Mouse (Mus musculus): ENCODE results near the gene Krit1. TPM values are rescaled to one million over a fixed set of nuclear protein-coding genes. Genes with fewer than 3 reads are reported as not detected.
"Not testable (repeated sequence)": the region's sequence is repeated elsewhere in the genome, so short reads cannot be mapped to it uniquely, and the experiment has no call there.

The Krit1 gene
- polyA plus RNA-seq, 1 experiment from 2014 or later, result 18.2 TPM

DNA sequence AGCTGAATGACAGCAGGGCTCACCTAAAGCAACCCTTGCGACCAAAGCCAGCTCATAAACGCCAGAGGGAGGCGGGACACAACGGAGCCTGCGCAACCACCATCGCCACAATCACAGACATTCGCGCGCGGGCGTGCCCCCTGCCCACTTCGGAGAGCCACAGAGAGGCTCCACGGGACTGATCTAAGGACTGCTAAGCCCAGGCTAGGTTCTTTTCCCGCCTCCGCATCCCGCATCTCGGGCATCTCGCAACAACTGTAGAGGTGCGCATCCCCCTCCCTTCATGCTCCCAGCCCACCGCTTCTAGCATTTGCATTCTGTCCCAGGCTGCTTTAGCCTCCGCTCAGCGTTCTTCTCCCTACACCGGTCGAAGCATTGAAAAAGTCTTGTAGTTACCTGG lies 42.0 kb downstream of the Krit1 start, which contains the start of gene Lrrd1:
TSS of gene Lrrd1 (plus strand) at position 148 of the 400 bp plus-strand sequence.
- DNase-seq (ENCODE audit: low spot score) (no peak), ATAC-seq (ENCODE audit: low FRiP score, low TSS enrichment) (no peak)
- peak within 1 kb of the TSS; percentile 22 for H3K4me3 ChIP-seq (ENCODE audit: low read depth, low read length)
- TF ChIP-seq EP300 (optimal IDR thresholded peaks at IDR 0.05), result no peak
- TF ChIP-seq CTCF (IDR thresholded peaks at IDR 0.05; ENCODE audit: low read depth), result no peak
- H3K9me3 ChIP-seq (ENCODE audit: control insufficient read depth, low read length), result no peaks in the 10 kb centered on the region
- no peaks in the 10 kb centered on the region for H3K36me3 ChIP-seq (ENCODE audit: control insufficient read depth, insufficient read depth, low read length)
- peak within 1 kb of the TSS; percentile 3; the same call in 1 of the 2 replicates for H3K9ac ChIP-seq (ENCODE audit: low read length)
- H3K4me2 ChIP-seq (replicated peaks; ENCODE audit: low read depth), result peak within 1 kb of the TSS; percentile 35
- 7% methylated on average over 24 of the region's 24 CpGs for WGBS
- H3K27me3 ChIP-seq (ENCODE audit: control insufficient read depth, insufficient read depth, low read length), result no peaks in the 10 kb centered on the region
- no peaks in the 10 kb centered on the region for H3K4me1 ChIP-seq (replicated peaks; ENCODE audit: control insufficient read depth, insufficient read depth)
- no peak within 1 kb of the TSS for H3K27ac ChIP-seq (replicated peaks)

DNA sequence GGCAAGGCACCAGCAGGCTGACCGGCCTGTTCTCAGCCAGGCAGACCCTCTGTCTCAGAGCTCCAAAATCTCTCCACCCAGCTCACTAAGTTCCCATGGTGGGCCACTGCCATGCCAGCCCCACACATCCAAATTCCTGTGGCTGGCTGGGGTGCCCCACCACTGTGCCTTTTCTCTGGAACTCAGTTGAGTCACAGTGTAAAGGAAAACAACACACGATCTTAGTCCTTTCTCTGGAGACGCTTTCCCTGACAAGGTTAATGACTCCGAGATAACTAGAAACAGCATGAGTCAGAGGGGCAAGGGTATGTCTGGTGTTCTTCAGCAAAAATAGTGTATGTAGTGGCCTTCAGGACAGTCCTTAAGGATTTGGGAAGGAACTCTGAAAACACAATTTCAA lies 67.2 kb downstream of the Krit1 start:
- no peak for DNase-seq (ENCODE audit: low spot score)
- Histone ChIP-seq H3K36me3 (ENCODE audit: control insufficient read depth, insufficient read depth, low read length) (no peaks in the 10 kb centered on the region), H3K27ac (replicated peaks) (no peak overlapping the region), H3K27me3 (ENCODE audit: control insufficient read depth, insufficient read depth, low read length) (no peaks in the 10 kb centered on the region), H3K9ac (ENCODE audit: low read length) (no peak overlapping the region), H3K4me3 (ENCODE audit: low read depth, low read length) (no peak overlapping the region), H3K4me1 (replicated peaks; ENCODE audit: control insufficient read depth, insufficient read depth) (no peaks in the 10 kb centered on the region), H3K9me3 (ENCODE audit: control insufficient read depth, low read length) (no peaks in the 10 kb centered on the region), H3K4me2 (replicated peaks; ENCODE audit: low read depth) (no peak overlapping the region)
- WGBS, result 53% methylated on average over 4 of the region's 4 CpGs
- ATAC-seq (ENCODE audit: low FRiP score, low TSS enrichment), result no peak
- no peak for TF ChIP-seq EP300 (optimal IDR thresholded peaks at IDR 0.05)
- no peak for TF ChIP-seq CTCF (IDR thresholded peaks at IDR 0.05; ENCODE audit: low read depth)

DNA sequence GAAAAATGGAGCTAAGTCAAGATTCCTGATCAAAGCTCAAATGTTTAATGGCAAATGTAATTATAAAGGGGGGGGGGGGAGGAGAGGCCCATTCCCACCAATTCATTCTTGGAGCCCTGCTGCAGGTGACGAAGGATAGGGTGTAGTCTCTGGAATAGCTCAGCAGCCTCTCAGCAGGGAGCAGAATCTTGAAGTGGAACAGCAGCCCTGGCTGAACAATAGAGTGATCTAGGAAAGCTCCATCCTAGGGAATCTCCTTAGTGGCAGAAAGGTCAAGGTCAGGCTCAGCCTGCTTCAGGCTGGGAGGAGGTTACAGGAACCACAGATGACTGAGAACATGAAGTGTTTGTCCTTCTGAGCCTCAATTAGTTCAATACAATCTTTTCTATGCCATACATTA lies 69.4 kb downstream of the Krit1 start:
- no peak for DNase-seq (ENCODE audit: low spot score)
- no peak overlapping the region for H3K4me2 ChIP-seq (replicated peaks; ENCODE audit: low read depth)
- no peak for ATAC-seq (ENCODE audit: low FRiP score, low TSS enrichment)
- 72% methylated on average over 1 of the region's 1 CpGs for WGBS
- no peaks in the 10 kb centered on the region for H3K9me3 ChIP-seq (ENCODE audit: control insufficient read depth, low read length)
- no peak overlapping the region for H3K27ac ChIP-seq (replicated peaks)
- H3K36me3 ChIP-seq (ENCODE audit: control insufficient read depth, insufficient read depth, low read length), result no peaks in the 10 kb centered on the region
- H3K4me3 ChIP-seq (ENCODE audit: low read depth, low read length), result no peak overlapping the region
- H3K9ac ChIP-seq (ENCODE audit: low read length), result no peak overlapping the region
- no peak for TF ChIP-seq CTCF (IDR thresholded peaks at IDR 0.05; ENCODE audit: low read depth)
- H3K27me3 ChIP-seq (ENCODE audit: control insufficient read depth, insufficient read depth, low read length), result no peaks in the 10 kb centered on the region
- H3K4me1 ChIP-seq (replicated peaks; ENCODE audit: control insufficient read depth, insufficient read depth), result no peaks in the 10 kb centered on the region

DNA sequence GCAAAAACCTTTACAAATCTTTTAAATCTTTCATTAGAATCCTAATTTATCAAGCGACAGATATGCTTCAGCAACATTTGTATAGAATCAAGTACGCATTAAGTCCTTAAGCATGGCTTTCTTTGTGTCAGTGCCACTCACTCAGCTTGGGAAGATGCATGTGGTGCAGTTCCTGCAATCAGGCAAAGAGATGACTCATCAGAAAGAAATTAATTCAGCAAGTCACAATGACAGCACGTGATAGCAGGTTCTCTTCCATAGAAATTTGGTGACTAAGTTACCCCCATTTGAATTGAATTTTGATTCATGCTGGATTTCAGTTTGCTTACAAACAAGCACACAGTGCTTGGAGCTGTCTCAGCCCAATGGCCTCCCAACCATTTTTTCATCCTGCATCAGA lies 70.5 kb downstream of the Krit1 start:
- Histone ChIP-seq H3K9me3 (ENCODE audit: control insufficient read depth, low read length) (no peaks in the 10 kb centered on the region), H3K27me3 (ENCODE audit: control insufficient read depth, insufficient read depth, low read length) (no peaks in the 10 kb centered on the region), H3K27ac (replicated peaks) (no peak overlapping the region), H3K9ac (ENCODE audit: low read length) (no peak overlapping the region), H3K4me2 (replicated peaks; ENCODE audit: low read depth) (no peak overlapping the region), H3K4me3 (ENCODE audit: low read depth, low read length) (no peak overlapping the region), H3K36me3 (ENCODE audit: control insufficient read depth, insufficient read depth, low read length) (no peaks in the 10 kb centered on the region), H3K4me1 (replicated peaks; ENCODE audit: control insufficient read depth, insufficient read depth) (no peaks in the 10 kb centered on the region)
- WGBS, result 67% methylated on average over 3 of the region's 3 CpGs
- ATAC-seq (ENCODE audit: low FRiP score, low TSS enrichment), result no peak
- no peak for DNase-seq (ENCODE audit: low spot score)
- no peak for TF ChIP-seq CTCF (IDR thresholded peaks at IDR 0.05; ENCODE audit: low read depth)

DNA sequence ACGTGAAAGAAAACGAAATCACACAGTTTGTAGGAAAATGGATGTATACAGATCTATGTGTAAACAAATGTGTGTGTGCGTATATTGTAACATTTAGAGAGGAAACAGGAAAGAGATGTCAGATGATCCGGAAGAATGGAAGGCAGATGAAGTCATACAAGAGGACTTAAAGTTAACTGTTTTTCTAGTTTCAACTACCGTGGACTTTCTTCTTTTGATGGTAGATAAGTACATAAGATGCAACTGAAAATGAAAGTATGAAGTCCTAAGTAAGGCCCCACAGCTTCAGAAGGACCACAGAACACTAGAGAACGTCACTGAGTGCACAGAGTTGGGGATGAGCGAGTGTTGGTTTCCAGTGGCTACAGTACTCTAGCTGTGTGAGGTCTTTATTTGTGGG lies 83.9 kb downstream of the Krit1 start:
- not testable (repeated sequence) for ATAC-seq (ENCODE audit: low FRiP score, low TSS enrichment); H3K4me1 ChIP-seq (replicated peaks; ENCODE audit: control insufficient read depth, insufficient read depth); H3K9me3 ChIP-seq (ENCODE audit: control insufficient read depth, low read length); H3K36me3 ChIP-seq (ENCODE audit: control insufficient read depth, insufficient read depth, low read length); H3K4me3 ChIP-seq (ENCODE audit: low read depth, low read length); H3K27ac ChIP-seq (replicated peaks); H3K27me3 ChIP-seq (ENCODE audit: control insufficient read depth, insufficient read depth, low read length); H3K4me2 ChIP-seq (replicated peaks; ENCODE audit: low read depth); H3K9ac ChIP-seq (ENCODE audit: low read length); DNase-seq (ENCODE audit: low spot score)
- WGBS, result 81% methylated on average over 7 of the region's 7 CpGs

DNA sequence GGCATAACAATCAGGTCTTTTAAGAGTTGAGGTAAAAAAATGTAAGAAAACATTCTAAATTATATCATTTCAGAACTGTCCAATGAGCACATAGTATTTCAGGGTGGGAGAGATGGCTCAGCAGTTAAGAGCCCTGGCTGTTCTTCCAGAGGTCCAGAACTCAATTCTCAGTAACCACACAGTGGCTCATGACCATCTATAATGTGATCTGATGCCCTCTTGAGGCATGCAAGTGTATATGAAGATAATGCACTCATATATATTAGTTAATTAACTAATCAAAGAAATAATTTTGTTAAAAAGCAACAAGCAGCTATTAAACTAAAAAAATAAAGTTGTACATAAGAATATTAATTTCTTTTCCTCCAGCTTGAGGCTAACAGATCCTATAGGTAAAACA lies 86.2 kb downstream of the Krit1 start:
- Histone ChIP-seq H3K36me3 (ENCODE audit: control insufficient read depth, insufficient read depth, low read length) (no peaks in the 10 kb centered on the region), H3K27me3 (ENCODE audit: control insufficient read depth, insufficient read depth, low read length) (no peaks in the 10 kb centered on the region), H3K4me3 (ENCODE audit: low read depth, low read length) (no peak overlapping the region), H3K9me3 (ENCODE audit: control insufficient read depth, low read length) (no peaks in the 10 kb centered on the region), H3K9ac (ENCODE audit: low read length) (no peak overlapping the region), H3K27ac (replicated peaks) (no peak overlapping the region), H3K4me2 (replicated peaks; ENCODE audit: low read depth) (no peak overlapping the region), H3K4me1 (replicated peaks; ENCODE audit: control insufficient read depth, insufficient read depth) (no peaks in the 10 kb centered on the region)
- TF ChIP-seq EP300 (optimal IDR thresholded peaks at IDR 0.05) (no peak), CTCF (IDR thresholded peaks at IDR 0.05; ENCODE audit: low read depth) (peak; percentile 24; the same call in 1 of the 2 replicates)
- ATAC-seq (ENCODE audit: low FRiP score, low TSS enrichment) (no peak), DNase-seq (ENCODE audit: low spot score) (no peak)
